Mouse (Mus musculus) cortical plate, adult 2 months (tissue): Measurements from ENCODE around the gene Gm11236.
"Not testable (repeated sequence)": the region's sequence is repeated elsewhere in the genome, so short reads cannot be mapped to it uniquely, and the experiment has no call there.

Experiments
- CTCF ChIP-seq: fragments of 200-500 bp; IDR thresholded peaks from 2 replicates; pipeline ENCODE4 v1.5.1; 2011; ENCODE audit warnings: mild to moderate bottlenecking, control low read depth, low read length; ENCODE audit not compliant: insufficient read depth; ENCODE audit errors: extremely low read depth
- POLR2A ChIP-seq: fragments of 200-500 bp; IDR thresholded peaks from 2 replicates; pipeline ENCODE4 v1.6.1; 2011; ENCODE audit warnings: mild to moderate bottlenecking, low read length, control low read depth; ENCODE audit not compliant: insufficient read depth; ENCODE audit errors: extremely low read depth

DNA sequence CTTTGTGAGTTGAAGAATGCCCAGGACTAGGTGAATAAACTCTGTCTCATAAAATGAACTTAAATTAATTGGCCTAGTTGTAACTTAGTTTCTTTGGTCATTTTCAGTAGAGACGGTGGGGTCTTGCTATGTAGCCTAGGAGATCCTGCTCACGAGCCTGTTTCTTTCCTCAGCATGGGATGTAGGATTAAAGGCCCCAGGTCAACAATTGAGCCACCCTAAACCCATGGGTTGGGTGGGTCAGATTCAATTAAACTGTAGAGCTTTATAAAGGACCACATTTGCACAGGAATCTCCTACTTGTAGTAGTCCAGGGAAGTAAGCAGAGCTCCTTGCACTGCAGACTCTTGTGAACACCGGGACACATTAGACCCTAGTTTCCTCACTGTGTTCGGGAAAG is 45.3 kb downstream of the Gm11236 start, which contains the start of gene Gm428:
- not testable (repeated sequence) for TF ChIP-seq CTCF, POLR2A
